Mouse (Mus musculus) bone marrow, adult 2 months (tissue): Measurements from ENCODE around the gene Slc38a11.

Source experiments
- CTCF ChIP-seq: fragments of 200-500 bp; IDR thresholded peaks from 2 replicates; pipeline ENCODE4 v1.5.1; 2011; ENCODE audit warnings: low read length, control low read depth; ENCODE audit not compliant: control insufficient read depth, insufficient read depth
- POLR2A ChIP-seq: fragments of 200-500 bp; IDR thresholded peaks from 2 replicates; pipeline ENCODE4 v1.6.1; 2011; ENCODE audit warnings: low read depth, mild to moderate bottlenecking, control low read depth, low read length, borderline replicate concordance; ENCODE audit not compliant: control insufficient read depth

DNA sequence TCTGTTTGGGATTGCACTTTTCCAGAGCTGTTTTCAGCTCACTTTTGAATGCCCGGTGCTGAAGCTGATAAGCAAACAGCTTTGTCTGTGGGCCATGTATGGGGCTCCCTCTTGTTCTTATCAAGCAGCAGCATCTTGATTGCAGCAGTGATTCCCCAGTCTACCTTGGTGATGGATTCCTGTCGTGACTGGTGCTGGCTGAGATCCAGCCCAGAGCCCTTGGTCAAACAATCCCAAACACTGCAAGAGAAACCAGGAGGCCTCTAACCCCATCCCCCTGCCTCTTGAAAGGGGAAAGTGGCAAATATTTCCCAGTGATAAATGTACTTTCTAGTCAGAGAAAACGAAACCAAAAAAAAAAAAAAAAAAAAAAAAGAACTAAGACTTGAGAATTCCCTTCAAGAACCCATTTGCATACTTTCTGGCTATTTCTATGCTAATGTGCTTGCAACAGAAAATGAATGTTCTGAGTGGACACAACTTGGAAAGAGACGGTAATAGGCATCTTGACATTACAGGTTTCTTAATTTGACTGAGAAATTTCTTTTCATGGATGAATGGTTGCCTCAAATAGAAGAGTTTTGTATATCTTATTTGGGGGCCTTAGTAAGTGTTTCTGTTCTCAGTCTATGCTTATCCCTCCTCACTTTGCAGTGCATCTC is 84.7 kb downstream of the Slc38a11 start:
- TF ChIP-seq POLR2A (no peak), CTCF (no peak)
